Mouse (Mus musculus) G1E (cell line): ENCODE measurements at regions not wholly inside any gene's neighbourhood (a gene's known extent, or its start where the extent isn't known, plus 50 kb on each side); places are given as distances from the start of the nearest gene placed in this dataset.

ENCODE experiments used
- CTCF ChIP-seq: IDR thresholded peaks from 2 replicates; pipeline ENCODE4 v1.5.1; 2012; ENCODE audit warnings: low read depth, low read length, inconsistent platforms, mixed read lengths
- GATA2 ChIP-seq: IDR thresholded peaks from 2 replicates; pipeline ENCODE4 v1.6.1; 2012; ENCODE audit warnings: low read depth, low read length, inconsistent platforms, borderline replicate concordance

- no peak for TF ChIP-seq CTCF
- TF ChIP-seq GATA2: no peak
Measured at GRCm38 (mm10) chr9:101552789-101553188, 301.2 kb upstream of the Ppp2r3a start.
